Mouse (Mus musculus) intestine, postnatal 0 days (tissue): ENCODE results near the gene Lrrfip1. TPM values are rescaled to one million over a fixed set of nuclear protein-coding genes. Genes with fewer than 3 reads are reported as not detected.

ENCODE experiments used
- ATAC-seq: fragments of 200-750 bp; cut with Nextera tagmentation; 2 replicates; pipeline ENCODE4 v1.8.0; 2017; ENCODE audit warnings: mild to moderate bottlenecking, moderate TSS enrichment, moderate library complexity
- H3K27ac ChIP-seq: fragments of 300-500 bp; sonication (generic); 2 replicates; pipeline ENCODE4 v1.5.1; 2014; ENCODE audit warnings: mild to moderate bottlenecking, low read depth, low read length, moderate library complexity
- H3K27me3 ChIP-seq: fragments of 300-500 bp; sonication (generic); replicated peaks from 2 replicates; pipeline ENCODE4 v1.6.1; 2014; ENCODE audit warnings: low read length, mixed read lengths; ENCODE audit not compliant: control insufficient read depth, insufficient read depth
- H3K36me3 ChIP-seq: fragments of 300-500 bp; sonication (generic); 2 replicates; pipeline ENCODE4 v1.6.1; 2014; ENCODE audit warnings: mild to moderate bottlenecking, moderate library complexity; ENCODE audit not compliant: control insufficient read depth, insufficient read depth
- H3K4me1 ChIP-seq: fragments of 300-500 bp; sonication (generic); replicated peaks from 2 replicates; pipeline ENCODE4 v1.6.1; 2014; ENCODE audit warnings: antibody characterized with exemption, low read length, mixed read lengths; ENCODE audit not compliant: control insufficient read depth, insufficient read depth
- H3K4me2 ChIP-seq: fragments of 300-500 bp; sonication (generic); replicated peaks from 2 replicates; pipeline ENCODE4 v1.6.1; 2014; ENCODE audit warnings: low read depth, mild to moderate bottlenecking, moderate library complexity
- H3K4me3 ChIP-seq: fragments of 300-500 bp; sonication (generic); 2 replicates; pipeline ENCODE4 v1.5.1; 2014; ENCODE audit warnings: low read depth, low read length
- H3K9ac ChIP-seq: fragments of 300-500 bp; sonication (generic); 2 replicates; pipeline ENCODE4 v1.6.1; 2014; ENCODE audit warnings: mild to moderate bottlenecking, low read depth, low read length
- H3K9me3 ChIP-seq: fragments of 300-500 bp; sonication (generic); 2 replicates; pipeline ENCODE4 v1.6.1; 2016; ENCODE audit warnings: mixed run types; ENCODE audit not compliant: control insufficient read depth
- CTCF ChIP-seq: sonication (generic); IDR thresholded peaks from 2 replicates; pipeline ENCODE4 v1.5.1; 2016; ENCODE audit warnings: low read depth, mild to moderate bottlenecking, control low read depth, antibody characterized with exemption, moderate library complexity
- WGBS: fragments of 180-500 bp; shearing (Covaris S2); extraction: QIAGEN DNeasy Blood & Tissue Kit; methylation state at CpG from one replicate; pipeline ENCODE4 v1.1.7; 2014; 5-methylcytosine and 5-hydroxymethylcytosine counted together
- polyA plus RNA-seq: library from polyadenylated mRNA; unstranded; fragments of >200 nt; fragmentation: Nextera tagmentation; extraction: Ambion mirVana; gene quantifications from 2 replicates; pipeline ENCODE4 v1.2.1, GENCODE M21; 2015

Lrrfip1 gene
- polyA plus RNA-seq, 1 experiment from 2014 or later = 79.2 TPM

DNA sequence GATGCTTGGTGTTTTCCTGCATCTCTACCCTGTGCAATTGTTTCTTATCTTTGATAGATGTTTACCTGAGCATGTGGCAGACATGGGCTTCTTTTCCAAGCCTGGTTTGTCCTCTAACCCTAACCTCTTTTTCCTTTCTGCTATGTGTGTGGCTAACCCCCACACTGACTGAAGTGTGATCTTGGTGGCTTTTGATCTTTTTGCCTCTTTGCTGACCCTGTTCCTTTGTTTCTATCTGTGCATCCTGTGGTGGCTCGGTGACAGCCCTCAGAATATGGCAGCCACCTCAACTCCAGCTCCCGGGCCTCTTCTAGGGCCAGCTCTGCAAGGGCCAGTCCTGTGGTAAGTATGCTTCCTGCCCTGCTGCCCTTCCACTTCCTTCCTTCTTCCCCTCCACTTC lies 94.8 kb downstream of the Lrrfip1 start:
- H3K27me3 ChIP-seq = no peaks in the 10 kb centered on the region
- 69% methylated on average over 2 of the region's 2 CpGs for WGBS
- no peaks in the 10 kb centered on the region for H3K9me3 ChIP-seq
- no peaks in the 10 kb centered on the region for H3K4me1 ChIP-seq
- H3K4me2 ChIP-seq = no peak overlapping the region
- peaks cover 5% of the 10 kb centered on the region; the same call in 1 of the 2 replicates for H3K36me3 ChIP-seq
- H3K4me3 ChIP-seq = no peak overlapping the region
- no peak overlapping the region for H3K9ac ChIP-seq
- no peak overlapping the region for H3K27ac ChIP-seq
- no peak for TF ChIP-seq CTCF
- ATAC-seq = no peak

DNA sequence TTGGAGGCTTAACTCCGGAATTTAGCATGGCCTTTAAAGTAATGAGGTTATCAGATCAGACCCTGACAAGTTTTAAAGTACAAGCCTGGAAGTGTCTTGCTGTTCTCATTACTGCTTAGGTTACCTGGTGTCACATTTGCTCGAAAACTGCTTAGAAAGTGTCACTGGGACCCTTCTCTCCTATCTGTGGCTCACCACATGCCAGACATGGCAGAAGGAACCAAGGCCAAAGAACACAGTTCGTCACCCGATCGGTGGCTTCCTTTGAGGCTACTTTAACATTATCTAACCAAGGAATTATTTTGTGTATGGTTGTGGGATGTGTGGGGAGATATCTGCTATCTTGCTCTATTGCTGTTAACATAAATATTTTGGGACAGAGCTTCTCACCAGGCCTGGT lies 95.5 kb downstream of the Lrrfip1 start:
- Histone ChIP-seq H3K4me3 (no peak overlapping the region), H3K27ac (no peak overlapping the region), H3K27me3 (no peaks in the 10 kb centered on the region), H3K9ac (no peak overlapping the region), H3K4me2 (no peak overlapping the region), H3K4me1 (no peaks in the 10 kb centered on the region), H3K9me3 (no peaks in the 10 kb centered on the region), H3K36me3 (peaks cover 5% of the 10 kb centered on the region; the same call in 1 of the 2 replicates)
- 63% methylated on average over 5 of the region's 5 CpGs for WGBS
- no peak for ATAC-seq
- TF ChIP-seq CTCF = no peak

DNA sequence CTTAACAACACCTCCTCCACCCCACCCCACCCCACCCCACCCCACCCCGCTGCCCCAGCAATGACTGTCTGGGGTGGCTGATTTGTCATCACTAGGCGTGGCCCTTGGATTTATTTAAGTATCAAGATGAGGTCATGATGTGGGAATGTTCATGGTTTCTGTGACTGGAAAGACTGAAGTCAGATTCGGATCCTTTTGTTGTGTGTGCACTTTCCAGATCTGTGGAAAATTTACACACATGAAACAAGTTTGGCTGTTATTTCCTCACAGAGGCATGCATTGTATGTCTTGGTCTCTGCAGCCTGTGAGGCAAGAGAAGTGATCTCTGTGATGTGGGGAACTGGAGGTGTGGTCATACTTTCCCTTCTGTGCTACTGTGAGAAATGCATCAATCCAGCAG lies 96.7 kb downstream of the Lrrfip1 start:
- Histone ChIP-seq H3K4me3 (no peak overlapping the region), H3K4me1 (no peaks in the 10 kb centered on the region), H3K9me3 (no peaks in the 10 kb centered on the region), H3K27ac (no peak overlapping the region), H3K4me2 (no peak overlapping the region), H3K36me3 (peaks cover 5% of the 10 kb centered on the region; the same call in 1 of the 2 replicates), H3K9ac (no peak overlapping the region), H3K27me3 (no peaks in the 10 kb centered on the region)
- 47% methylated on average over 3 of the region's 3 CpGs for WGBS
- no peak for ATAC-seq
- no peak for TF ChIP-seq CTCF

DNA sequence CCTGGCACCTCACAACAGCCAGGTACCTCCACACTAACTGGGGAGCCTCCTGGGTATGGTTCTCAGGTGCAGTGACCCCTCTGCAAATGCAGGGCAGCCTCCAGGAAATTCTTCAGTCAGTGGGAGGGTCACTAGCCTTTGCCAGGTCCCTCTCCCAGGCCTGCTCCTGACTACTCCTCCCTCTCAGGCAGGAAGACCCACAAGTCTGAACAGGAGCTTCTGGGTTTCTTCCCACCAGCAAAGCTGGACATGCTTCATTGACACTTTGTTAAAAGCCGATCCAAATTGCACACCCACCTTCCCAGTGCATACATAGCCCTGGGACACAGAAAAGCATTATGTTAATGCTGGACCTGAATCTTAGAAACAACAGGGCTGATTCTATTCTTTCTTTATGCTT lies 97.3 kb downstream of the Lrrfip1 start:
- peaks cover 11% of the 10 kb centered on the region; the same call in 1 of the 2 replicates for H3K36me3 ChIP-seq
- no peak for ATAC-seq
- WGBS = 59% methylated on average over 1 of the region's 1 CpGs
- H3K27me3 ChIP-seq = no peaks in the 10 kb centered on the region
- no peak overlapping the region for H3K4me2 ChIP-seq
- TF ChIP-seq CTCF = no peak
- H3K9me3 ChIP-seq = no peaks in the 10 kb centered on the region
- H3K4me3 ChIP-seq = no peak overlapping the region
- no peak overlapping the region for H3K9ac ChIP-seq
- no peak overlapping the region for H3K27ac ChIP-seq
- no peaks in the 10 kb centered on the region for H3K4me1 ChIP-seq

DNA sequence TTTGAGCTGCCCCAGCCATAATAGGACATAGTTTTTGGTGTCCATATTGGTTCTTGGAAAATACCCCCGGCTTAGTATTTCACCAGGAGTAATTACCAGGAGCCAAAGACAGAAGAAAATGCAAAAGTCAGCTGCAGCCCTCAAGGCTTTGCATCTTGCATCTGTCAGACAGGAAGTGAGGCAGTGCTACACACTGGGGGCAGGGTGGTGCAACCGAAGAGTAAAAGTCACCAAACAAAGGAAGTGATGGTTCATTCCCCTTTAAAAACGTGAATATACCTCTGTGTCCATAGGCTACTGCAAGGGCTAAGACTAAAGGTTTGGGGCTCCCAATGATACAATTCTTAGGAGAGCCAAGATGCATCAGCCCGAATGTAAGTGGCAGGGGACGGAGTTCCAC lies 98.0 kb downstream of the Lrrfip1 start:
- Histone ChIP-seq H3K4me3 (no peak overlapping the region), H3K9ac (no peak overlapping the region), H3K27ac (no peak overlapping the region), H3K4me1 (no peaks in the 10 kb centered on the region), H3K27me3 (no peaks in the 10 kb centered on the region), H3K4me2 (no peak overlapping the region), H3K9me3 (no peaks in the 10 kb centered on the region), H3K36me3 (peaks cover 17% of the 10 kb centered on the region)
- no peak for ATAC-seq
- TF ChIP-seq CTCF = no peak
- 66% methylated on average over 5 of the region's 5 CpGs for WGBS

DNA sequence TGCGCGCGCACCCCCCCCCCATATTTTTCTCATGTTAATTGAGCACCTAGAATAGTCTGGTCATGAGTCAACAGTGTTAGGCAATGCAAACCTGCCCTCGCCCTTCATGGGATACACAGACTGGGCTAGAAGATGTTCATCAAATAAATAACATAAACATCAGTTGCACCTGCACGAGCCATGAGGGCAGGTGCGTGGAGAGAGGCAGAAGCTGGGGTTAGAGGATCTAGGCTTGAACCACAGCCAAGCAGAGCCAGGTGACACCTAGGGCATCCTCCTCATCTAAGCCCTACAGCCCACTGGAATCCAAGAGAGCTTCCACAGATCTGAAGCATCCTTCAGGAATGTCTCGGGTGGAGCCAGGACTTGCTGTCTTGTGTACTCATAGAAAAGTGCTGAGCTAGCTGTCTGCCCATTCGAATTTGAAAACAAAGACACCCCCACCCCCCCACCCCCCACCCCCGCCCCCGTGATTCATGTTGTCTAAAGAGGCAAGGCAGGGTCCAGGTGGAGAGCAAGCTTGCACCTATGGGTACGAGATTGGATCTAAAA lies 98.8 kb downstream of the Lrrfip1 start:
- ATAC-seq = no peak
- Histone ChIP-seq H3K4me1 (no peaks in the 10 kb centered on the region), H3K4me2 (no peak overlapping the region), H3K4me3 (no peak overlapping the region), H3K27ac (no peak overlapping the region), H3K9ac (no peak overlapping the region), H3K36me3 (peaks cover 20% of the 10 kb centered on the region), H3K27me3 (no peaks in the 10 kb centered on the region), H3K9me3 (no peaks in the 10 kb centered on the region)
- no peak for TF ChIP-seq CTCF
- 89% methylated on average over 11 of the region's 11 CpGs for WGBS

DNA sequence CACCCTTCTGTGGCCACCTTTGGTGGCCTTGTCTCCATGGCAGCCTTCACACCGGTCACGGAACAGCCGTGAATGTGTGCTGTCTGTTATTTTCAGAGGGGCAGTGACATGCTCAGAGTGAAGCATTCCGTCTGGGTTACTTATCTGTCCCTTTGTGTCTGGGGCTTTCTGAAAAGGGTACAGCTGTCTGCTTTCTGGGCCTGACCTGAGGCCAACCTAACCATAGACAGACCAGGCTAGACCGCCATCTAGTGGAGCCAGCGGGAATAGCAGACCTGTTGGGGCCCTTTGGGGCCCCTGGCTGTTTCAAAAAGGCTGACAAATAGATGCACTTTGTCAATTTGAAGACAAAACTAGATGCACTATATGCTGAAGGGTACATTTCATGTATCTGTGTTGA lies 100.3 kb downstream of the Lrrfip1 start:
- H3K27me3 ChIP-seq = no peaks in the 10 kb centered on the region
- 15% methylated on average over 6 of the region's 6 CpGs for WGBS
- H3K4me1 ChIP-seq = no peaks in the 10 kb centered on the region
- peaks cover 34% of the 10 kb centered on the region for H3K36me3 ChIP-seq
- no peak overlapping the region for H3K4me3 ChIP-seq
- H3K27ac ChIP-seq = no peak overlapping the region
- H3K4me2 ChIP-seq = no peak overlapping the region
- no peak overlapping the region for H3K9ac ChIP-seq
- peak; percentile 89 for TF ChIP-seq CTCF
- peak; percentile 40; the same call in 1 of the 2 replicates for ATAC-seq
- H3K9me3 ChIP-seq = no peaks in the 10 kb centered on the region
